Mouse (Mus musculus): ENCODE results near the gene Prpf19. TPM values are rescaled to one million over a fixed set of nuclear protein-coding genes. Genes with fewer than 3 reads are reported as not detected.

Gene Prpf19
- 18.8 and 22.4 TPM in 2 replicates for polyA plus RNA-seq (2015; fragmentation: Nextera tagmentation; extraction: Ambion mirVana)

DNA sequence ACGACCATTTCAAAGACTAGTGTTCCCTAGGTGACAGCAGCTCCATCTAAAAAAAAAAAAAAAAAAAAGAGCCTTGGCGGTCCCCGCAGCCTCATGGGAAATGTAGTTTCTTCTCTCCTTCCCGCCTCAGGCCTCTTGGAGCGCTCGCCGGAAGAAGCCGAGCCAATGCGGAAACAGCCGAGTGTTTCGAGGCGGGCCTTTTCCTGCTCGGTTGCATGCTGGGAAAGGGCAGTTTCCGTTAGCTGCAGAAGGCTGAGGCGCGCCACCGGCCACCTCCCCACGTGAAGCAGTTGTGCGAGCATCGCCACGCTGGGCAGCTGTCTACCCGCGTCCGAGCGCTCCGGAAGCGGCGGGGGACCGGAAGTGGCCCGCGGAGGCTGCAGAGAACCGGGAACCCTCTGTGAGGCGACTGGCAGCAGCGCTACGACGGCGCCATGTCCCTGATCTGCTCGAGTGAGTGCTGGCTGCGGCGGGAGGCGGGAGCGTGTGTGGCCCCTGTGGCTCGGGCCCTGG is at the start of gene Prpf19:
Gene Prpf19 (plus strand): TSS at position 216 of the 513 bp plus-strand sequence.
- peak; percentile 98 for ATAC-seq
- under 1% methylated on average over 43 of the region's 43 CpGs for WGBS
- H3K9me3 ChIP-seq (ENCODE audit: low read length): no peaks in the 10 kb centered on the region

DNA sequence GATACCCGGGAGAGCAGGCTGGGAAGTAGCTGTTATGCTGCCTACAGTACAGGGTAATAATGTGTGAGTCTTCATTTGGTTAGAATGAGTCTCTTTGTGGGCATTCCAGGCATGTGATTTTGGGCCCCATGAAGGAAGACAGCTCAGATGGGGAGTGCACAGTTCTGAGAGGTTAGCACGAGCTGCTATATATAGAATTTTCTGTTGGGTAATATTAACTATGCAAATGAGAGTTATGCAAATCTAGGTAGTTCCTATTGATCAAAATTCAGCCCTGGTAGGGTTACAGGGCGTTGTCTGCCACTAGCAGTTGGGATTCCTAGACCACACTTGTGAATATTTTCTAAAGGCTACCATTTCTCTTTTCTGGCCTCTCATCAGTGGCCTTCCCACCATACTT is 49.6 kb upstream of the Prpf19 start:
- DNase-seq (ENCODE audit: low spot score) (no peak), ATAC-seq (no peak)
- Histone ChIP-seq H3K4me2 (replicated peaks; ENCODE audit: low read depth, low read length) (no peak overlapping the region), H3K36me3 (ENCODE audit: insufficient read depth, low read length) (no peaks in the 10 kb centered on the region), H3K4me3 (ENCODE audit: low read depth, low read length) (no peak overlapping the region), H3K4me1 (ENCODE audit: insufficient read depth, low read depth, low read length) (no peaks in the 10 kb centered on the region), H3K27me3 (replicated peaks; ENCODE audit: insufficient read depth, low read length) (no peaks in the 10 kb centered on the region), H3K27ac (ENCODE audit: low read length) (no peak overlapping the region), H3K9me3 (ENCODE audit: low read length) (no peaks in the 10 kb centered on the region), H3K9ac (replicated peaks; ENCODE audit: low read depth) (no peak overlapping the region)
- WGBS: 81% methylated on average over 3 of the region's 3 CpGs
- TF ChIP-seq CTCF (IDR thresholded peaks at IDR 0.05): no peak

More for the DNA sequence above, at the start of gene Prpf19:
- Histone ChIP-seq H3K27me3 (replicated peaks; ENCODE audit: insufficient read depth, low read length) (no peaks in the 10 kb centered on the region), H3K4me3 (ENCODE audit: low read depth, low read length) (peak within 1 kb of the TSS; percentile 69), H3K9ac (replicated peaks; ENCODE audit: low read depth) (peak within 1 kb of the TSS; percentile 69), H3K4me2 (replicated peaks; ENCODE audit: low read depth, low read length) (peak within 1 kb of the TSS; percentile 81), H3K36me3 (ENCODE audit: insufficient read depth, low read length) (peaks cover 16% of the 10 kb centered on the region; the same call in 1 of the 2 replicates), H3K4me1 (ENCODE audit: insufficient read depth, low read depth, low read length) (no peaks in the 10 kb centered on the region; the same call in 1 of the 2 replicates), H3K27ac (ENCODE audit: low read length) (peak within 1 kb of the TSS; percentile 76)
- DNase-seq (ENCODE audit: low spot score): peak; percentile 98
- TF ChIP-seq CTCF (IDR thresholded peaks at IDR 0.05): peak; percentile 44
- peak; percentile 54; the same call in 1 of the 2 replicates for TF ChIP-seq EP300 (IDR thresholded peaks at IDR 0.05)

DNA sequence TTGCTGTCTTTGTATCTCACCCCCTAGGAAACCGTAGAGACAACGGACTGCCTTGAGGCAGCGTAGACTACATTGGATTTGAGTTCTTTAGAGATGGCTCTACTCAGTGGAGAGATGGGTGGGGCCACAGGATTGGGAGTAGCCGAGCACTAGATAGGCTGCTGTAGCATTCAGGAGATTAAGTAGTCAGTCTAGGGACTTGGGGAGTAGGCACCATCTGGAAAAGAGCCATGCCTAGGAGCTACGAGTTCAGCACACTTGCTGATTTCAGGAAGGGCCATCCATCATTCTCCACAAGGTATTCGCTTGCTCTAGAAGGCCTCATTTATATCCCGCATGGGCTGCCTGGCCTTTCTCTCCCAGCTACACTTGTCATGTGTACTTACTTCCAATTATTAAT is 48.9 kb upstream of the Prpf19 start:
- H3K4me2 ChIP-seq (replicated peaks; ENCODE audit: low read depth, low read length): no peak overlapping the region
- TF ChIP-seq EP300 (IDR thresholded peaks at IDR 0.05) (no peak), CTCF (IDR thresholded peaks at IDR 0.05) (no peak)
- no peaks in the 10 kb centered on the region for H3K36me3 ChIP-seq (ENCODE audit: insufficient read depth, low read length)
- no peaks in the 10 kb centered on the region for H3K9me3 ChIP-seq (ENCODE audit: low read length)
- 70% methylated on average over 7 of the region's 7 CpGs for WGBS
- H3K27me3 ChIP-seq (replicated peaks; ENCODE audit: insufficient read depth, low read length): no peaks in the 10 kb centered on the region
- H3K4me3 ChIP-seq (ENCODE audit: low read depth, low read length): no peak overlapping the region
- no peak for ATAC-seq
- no peaks in the 10 kb centered on the region for H3K4me1 ChIP-seq (ENCODE audit: insufficient read depth, low read depth, low read length)
- H3K9ac ChIP-seq (replicated peaks; ENCODE audit: low read depth): no peak overlapping the region
- DNase-seq (ENCODE audit: low spot score): no peak
- no peak overlapping the region for H3K27ac ChIP-seq (ENCODE audit: low read length)

DNA sequence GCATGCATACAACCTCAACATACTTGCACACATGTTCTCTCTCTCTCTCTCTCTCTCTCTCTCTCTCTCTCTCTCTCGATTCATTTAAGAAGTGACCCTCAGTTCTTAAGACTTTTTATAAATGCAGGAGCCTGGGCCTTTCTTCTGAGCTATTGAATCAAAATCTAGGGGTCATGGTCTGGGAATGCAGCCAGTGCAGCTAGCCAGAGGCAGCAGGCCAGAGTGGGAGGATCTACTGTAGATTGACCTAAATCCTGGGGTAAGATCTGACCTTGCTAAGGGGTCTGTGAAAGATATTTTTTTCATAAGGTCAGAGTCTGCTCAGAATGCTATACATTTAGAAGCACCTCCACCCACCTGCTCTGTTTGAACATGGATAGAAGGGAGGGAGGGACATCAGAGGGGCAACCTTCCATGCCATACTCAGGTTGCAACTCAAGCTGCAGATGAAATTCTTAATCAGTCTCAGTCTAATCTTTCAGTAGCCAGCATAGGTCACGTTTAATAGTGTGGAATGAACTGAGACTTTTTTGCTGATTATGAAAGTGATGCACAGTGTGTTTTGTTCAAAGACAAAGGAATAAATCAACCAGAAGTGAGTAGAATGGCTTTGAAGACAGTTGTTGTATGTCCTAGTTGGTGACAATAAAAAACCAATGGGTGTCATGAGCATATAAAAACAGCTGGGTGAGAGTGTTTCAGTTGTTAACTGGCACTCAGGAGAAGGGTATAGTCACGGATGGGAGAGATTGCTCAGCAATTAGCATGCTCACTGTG is 47.5 kb upstream of the Prpf19 start:
- no peaks in the 10 kb centered on the region for H3K27me3 ChIP-seq (replicated peaks; ENCODE audit: insufficient read depth, low read length)
- no peak overlapping the region for H3K27ac ChIP-seq (ENCODE audit: low read length)
- no peaks in the 10 kb centered on the region for H3K4me1 ChIP-seq (ENCODE audit: insufficient read depth, low read depth, low read length)
- no peak overlapping the region for H3K9ac ChIP-seq (replicated peaks; ENCODE audit: low read depth)
- 44% methylated on average over 3 of the region's 3 CpGs for WGBS
- H3K4me2 ChIP-seq (replicated peaks; ENCODE audit: low read depth, low read length): no peak overlapping the region
- TF ChIP-seq EP300 (IDR thresholded peaks at IDR 0.05) (no peak), CTCF (IDR thresholded peaks at IDR 0.05) (no peak)
- ATAC-seq (no peak), DNase-seq (ENCODE audit: low spot score) (no peak)
- H3K4me3 ChIP-seq (ENCODE audit: low read depth, low read length): no peak overlapping the region
- no peaks in the 10 kb centered on the region for H3K9me3 ChIP-seq (ENCODE audit: low read length)
- H3K36me3 ChIP-seq (ENCODE audit: insufficient read depth, low read length): no peaks in the 10 kb centered on the region

DNA sequence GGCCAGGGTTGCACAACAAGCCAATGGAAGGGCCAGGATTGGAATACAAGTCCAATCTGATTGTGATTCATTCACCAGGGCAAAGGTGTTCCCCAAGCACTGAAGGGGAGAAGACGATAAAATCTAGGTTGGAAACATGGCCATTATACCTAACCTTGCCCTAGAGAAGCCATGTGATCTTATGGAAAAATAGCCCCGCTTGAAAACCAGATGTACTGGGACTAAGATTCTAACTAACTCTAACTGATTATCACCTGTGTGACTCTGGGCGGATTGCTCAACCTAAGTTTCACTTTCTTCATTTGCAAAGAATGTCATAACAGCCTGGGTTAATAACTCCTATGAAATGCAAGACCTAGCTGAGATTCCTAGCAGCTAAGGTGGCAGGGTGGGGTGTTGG is 39.6 kb upstream of the Prpf19 start:
- TF ChIP-seq CTCF (IDR thresholded peaks at IDR 0.05) (no peak), EP300 (IDR thresholded peaks at IDR 0.05) (no peak)
- 94% methylated on average over 3 of the region's 3 CpGs for whole genome bisulfite sequencing

DNA sequence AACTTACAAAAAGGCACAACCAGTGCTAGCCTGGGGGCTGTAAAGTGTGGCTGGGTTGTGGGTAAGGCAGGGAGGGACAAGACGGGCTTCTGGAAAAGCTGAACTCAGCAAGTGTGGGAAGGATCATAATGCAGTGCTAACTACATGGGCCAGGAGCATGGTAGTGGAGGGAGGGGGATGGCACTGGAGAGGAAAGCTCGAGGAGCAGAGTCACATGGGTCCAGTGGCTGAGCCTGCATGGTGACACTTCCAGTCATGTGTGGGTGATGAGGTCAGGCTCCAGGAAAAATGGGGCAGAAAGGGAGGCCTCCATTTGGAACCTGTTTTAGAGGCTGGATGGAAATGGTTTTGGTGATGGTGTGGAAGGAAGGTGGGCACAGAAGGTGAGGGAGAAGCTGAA is 38.5 kb upstream of the Prpf19 start:
- WGBS: 33% methylated on average over 2 of the region's 2 CpGs
- H3K4me3 ChIP-seq (ENCODE audit: low read depth, low read length): no peak overlapping the region
- H3K9ac ChIP-seq (replicated peaks; ENCODE audit: low read depth): no peak overlapping the region
- H3K27me3 ChIP-seq (replicated peaks; ENCODE audit: insufficient read depth, low read length): no peaks in the 10 kb centered on the region
- no peak for DNase-seq (ENCODE audit: low spot score)
- H3K9me3 ChIP-seq (ENCODE audit: low read length): no peaks in the 10 kb centered on the region
- H3K36me3 ChIP-seq (ENCODE audit: insufficient read depth, low read length): no peaks in the 10 kb centered on the region
- H3K4me1 ChIP-seq (ENCODE audit: insufficient read depth, low read depth, low read length): no peaks in the 10 kb centered on the region
- H3K27ac ChIP-seq (ENCODE audit: low read length): no peak overlapping the region
- TF ChIP-seq CTCF (IDR thresholded peaks at IDR 0.05): no peak
- TF ChIP-seq EP300 (IDR thresholded peaks at IDR 0.05): no peak
- no peak overlapping the region for H3K4me2 ChIP-seq (replicated peaks; ENCODE audit: low read depth, low read length)
- no peak for ATAC-seq

More for the DNA sequence above, 39.6 kb upstream of the Prpf19 start:
- no peak overlapping the region for H3K4me3 ChIP-seq (ENCODE audit: low read depth, low read length)
- no peak overlapping the region for H3K9ac ChIP-seq (replicated peaks; ENCODE audit: low read depth)
- ATAC-seq: no peak
- H3K9me3 ChIP-seq (ENCODE audit: low read length): no peaks in the 10 kb centered on the region
- no peaks in the 10 kb centered on the region for H3K27me3 ChIP-seq (replicated peaks; ENCODE audit: insufficient read depth, low read length)
- H3K27ac ChIP-seq (ENCODE audit: low read length): no peak overlapping the region
- no peaks in the 10 kb centered on the region for H3K4me1 ChIP-seq (ENCODE audit: insufficient read depth, low read depth, low read length)
- no peaks in the 10 kb centered on the region for H3K36me3 ChIP-seq (ENCODE audit: insufficient read depth, low read length)
- DNase-seq (ENCODE audit: low spot score): no peak
- H3K4me2 ChIP-seq (replicated peaks; ENCODE audit: low read depth, low read length): no peak overlapping the region
